Mouse (Mus musculus) bone marrow, adult 2 months (tissue): Measurements from ENCODE around the gene Stx1b. TPM values are rescaled to one million over a fixed set of nuclear protein-coding genes. Genes with fewer than 3 reads are reported as not detected.
A peak's percentile ranks its signal among the peaks of the same experiment; 100 is the strongest.

Experiments
- H3K27ac ChIP-seq: fragments of 200-500 bp; 2 replicates; pipeline ENCODE4 v1.5.1; 2012; ENCODE audit warnings: low read depth, mild to moderate bottlenecking, control low read depth, inconsistent platforms, low read length; ENCODE audit not compliant: control insufficient read depth, poor library complexity, insufficient read depth
- H3K4me1 ChIP-seq: fragments of 200-500 bp; 2 replicates; pipeline ENCODE4 v1.6.1; 2011; ENCODE audit warnings: low read length; ENCODE audit not compliant: control insufficient read depth, insufficient read depth
- H3K4me3 ChIP-seq: fragments of 200-500 bp; replicated peaks from 2 replicates; pipeline ENCODE3; 2011; ENCODE audit warnings: mild to moderate bottlenecking, low read depth, low read length, control low read depth; ENCODE audit not compliant: control insufficient read depth
- CTCF ChIP-seq: fragments of 200-500 bp; IDR thresholded peaks from 2 replicates; pipeline ENCODE4 v1.5.1; 2011; ENCODE audit warnings: low read length, control low read depth; ENCODE audit not compliant: control insufficient read depth, insufficient read depth
- POLR2A ChIP-seq: fragments of 200-500 bp; IDR thresholded peaks from 2 replicates; pipeline ENCODE4 v1.6.1; 2011; ENCODE audit warnings: low read depth, mild to moderate bottlenecking, control low read depth, low read length, borderline replicate concordance; ENCODE audit not compliant: control insufficient read depth
- WGBS: fragments of 180-500 bp; shearing (Covaris S2); methylation state at CpG from one replicate; pipeline ENCODE4 v1.1.7; 2018; 5-methylcytosine and 5-hydroxymethylcytosine counted together
- polyA plus RNA-seq: library from polyadenylated mRNA; stranded (reverse); fragments of >200 nt; gene quantifications from 2 replicates; pipeline ENCODE4 v1.2.4, GENCODE M21; 2011; ENCODE audit warnings: low replicate concordance; ENCODE audit not compliant: missing spikeins, insufficient read depth, insufficient read length

Gene Stx1b
- polyA plus RNA-seq, 1 experiment, result 1.1 TPM

GRCm38 (mm10) chr7:127770039-127770905 is 54.1 kb downstream of the Stx1b start:
- Histone ChIP-seq H3K4me1 (peaks cover 2% of the 10 kb centered on the region; the same call in 1 of the 2 replicates), H3K4me3 (peak overlapping the region; percentile 81), H3K27ac (peak overlapping the region; percentile 88)
- under 1% methylated on average over 27 of the region's 27 CpGs for WGBS
- TF ChIP-seq POLR2A, result no peak
- no peak for TF ChIP-seq CTCF

DNA sequence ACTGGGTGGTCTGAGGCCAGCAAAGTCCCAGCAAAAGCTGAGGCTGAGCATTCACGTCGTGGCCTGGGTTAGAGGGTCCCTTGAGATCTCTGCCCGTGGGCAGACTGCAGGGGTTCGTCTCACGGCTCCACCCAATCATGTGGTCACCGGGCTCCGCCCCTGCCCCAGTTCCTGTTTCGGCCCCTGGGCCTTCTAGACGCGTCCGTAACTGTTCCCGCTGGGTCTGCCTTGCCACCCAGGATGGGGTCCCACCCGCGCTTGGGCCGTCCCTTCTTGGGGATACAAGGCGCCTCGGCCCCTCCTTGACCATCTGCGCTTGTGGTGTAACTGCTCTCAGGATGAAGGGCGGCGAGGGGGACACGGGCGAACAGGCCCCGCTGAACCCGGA is 54.7 kb downstream of the Stx1b start, which contains the start of gene Orai3:
TSS of gene Orai3 (plus strand) at position 165 of the 388 bp plus-strand sequence.
- H3K27ac ChIP-seq, result peak within 1 kb of the TSS; percentile 88
- peaks cover 2% of the 10 kb centered on the region; the same call in 1 of the 2 replicates for H3K4me1 ChIP-seq
- TF ChIP-seq CTCF (no peak), POLR2A (peak; percentile 95; the same call in 1 of the 2 replicates)
- H3K4me3 ChIP-seq, result peak within 1 kb of the TSS; percentile 81
- under 1% methylated on average over 24 of the region's 24 CpGs for WGBS

GRCm38 (mm10) chr7:127768997-127769593 is 55.3 kb downstream of the Stx1b start:
- WGBS, result 2% methylated on average over 16 of the region's 16 CpGs
- Histone ChIP-seq H3K4me1 (peaks cover 2% of the 10 kb centered on the region; the same call in 1 of the 2 replicates), H3K27ac (peak overlapping the region; percentile 88), H3K4me3 (peak overlapping the region; percentile 81)
- TF ChIP-seq POLR2A, result no peak
- no peak for TF ChIP-seq CTCF

DNA sequence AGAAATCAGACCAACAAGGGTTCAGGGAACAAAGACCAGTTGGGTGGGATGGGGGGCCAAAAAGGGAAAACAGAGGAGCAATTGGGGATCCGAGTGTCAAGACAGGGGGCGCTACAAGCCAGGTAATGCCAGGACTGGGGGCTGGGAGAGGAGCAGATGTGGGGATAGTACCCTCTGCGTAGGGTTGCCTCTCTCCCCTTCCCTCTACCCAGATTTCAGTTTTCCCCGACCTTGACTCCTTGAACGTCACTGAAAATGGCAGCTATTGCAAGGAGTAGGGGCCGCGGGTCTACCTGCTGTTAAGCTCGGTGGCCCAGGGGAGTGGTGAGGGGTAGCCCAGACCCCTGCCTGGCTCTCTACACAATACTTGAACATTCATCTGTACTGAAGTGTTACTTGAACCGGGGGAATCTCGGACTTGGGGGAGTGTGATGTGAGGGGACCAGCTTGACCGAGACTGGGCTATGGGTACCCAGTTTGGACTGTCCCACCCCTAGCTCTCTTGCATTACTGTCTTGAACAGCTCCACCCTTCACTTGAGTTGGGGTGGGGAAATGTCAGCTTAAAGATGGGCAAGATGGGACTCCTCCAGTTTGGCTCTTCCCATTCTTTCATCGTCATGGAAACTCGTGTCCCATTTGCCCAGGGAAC is 55.9 kb downstream of the Stx1b start:
- Histone ChIP-seq H3K27ac (no peak overlapping the region), H3K4me3 (no peak overlapping the region), H3K4me1 (peaks cover 3% of the 10 kb centered on the region; the same call in 1 of the 2 replicates)
- 61% methylated on average over 13 of the region's 13 CpGs for WGBS
- TF ChIP-seq CTCF (0 out of 2 replicates have a peak, but pooled peaks have one; percentile 11), POLR2A (no peak)

- no peak for TF ChIP-seq CTCF
- no peak for TF ChIP-seq POLR2A
- Histone ChIP-seq H3K4me3 (peak overlapping the region; percentile 56), H3K4me1 (peaks cover 3% of the 10 kb centered on the region; the same call in 1 of the 2 replicates), H3K27ac (peak overlapping the region; percentile 88)
- whole genome bisulfite sequencing, result 81% methylated on average over 19 of the region's 19 CpGs
Observed at GRCm38 (mm10) chr7:127767671-127768345, 56.5 kb downstream of the Stx1b start.

GRCm38 (mm10) chr7:127766851-127767609 is 57.3 kb downstream of the Stx1b start:
- TF ChIP-seq POLR2A, result peak; percentile 85
- no peak for TF ChIP-seq CTCF
- H3K4me3 ChIP-seq, result peak overlapping the region; percentile 56
- WGBS, result 62% methylated on average over 17 of the region's 17 CpGs
- peaks cover 3% of the 10 kb centered on the region; the same call in 1 of the 2 replicates for H3K4me1 ChIP-seq
- H3K27ac ChIP-seq, result peak overlapping the region; percentile 88

DNA sequence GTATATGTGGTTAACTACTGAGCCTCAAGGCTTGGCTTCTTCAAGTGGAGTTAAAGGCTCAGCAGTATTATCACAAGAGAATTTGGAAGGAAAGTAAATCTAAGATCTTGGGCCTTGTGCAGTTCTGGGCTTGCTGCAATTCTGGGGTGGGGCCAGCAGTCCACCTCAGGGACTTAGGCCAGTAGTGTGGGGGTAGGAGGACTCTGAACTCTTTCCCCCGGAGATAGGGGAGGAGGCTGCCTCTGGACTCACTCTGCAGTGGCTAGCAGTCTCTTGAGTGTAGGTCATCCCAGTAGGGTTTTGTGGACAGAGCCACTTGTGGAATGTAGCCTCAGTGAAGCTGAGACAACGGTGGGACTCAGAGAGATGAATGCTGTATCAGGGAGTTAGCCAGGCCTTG is 58.6 kb downstream of the Stx1b start:
- Histone ChIP-seq H3K4me3 (no peak overlapping the region), H3K4me1 (peaks cover 3% of the 10 kb centered on the region; the same call in 1 of the 2 replicates), H3K27ac (no peak overlapping the region)
- WGBS, result 86% methylated on average over 2 of the region's 2 CpGs
- TF ChIP-seq CTCF (no peak), POLR2A (no peak)
